10 mouse cellular contexts compared by ENCODE assay signal in genomic region chr1:69118249-69118938, GRCm38 (mm10). TPM values are rescaled to one million over a fixed set of nuclear protein-coding genes. Genes with fewer than 3 reads are reported as not detected.
DNase-seq lines count a peak whose midpoint lies in the region; TF ChIP-seq lines count a peak whose summit lies in the region.
"Had no signal": no experiment of that assay in that cellular context is flagged by ENCODE, and none has a peak within 500 bp of the region (broad histone marks: within the 10 kb centered on the region; RNA-seq: fewer than 3 reads in every experiment).

No protein-coding gene starts in this region.

- peak; percentile 27 to 28 for DNase-seq in cerebellum, postnatal 14 days
- DNase-seq in cerebellum, adult 9-11 months: no peak
- peak; percentile 50 for DNase-seq in kidney, adult 2 months
- no peak for DNase-seq in kidney, adult 11 months
- peak; percentile 9 for DNase-seq in 416B (ENCODE audit: low read depth)
- peak; percentile 23 for DNase-seq in kidney, postnatal 10 days
- DNase-seq in T-cell, adult 2 months (ENCODE audit: low spot score): no peak
- no peak for DNase-seq in right cerebral cortex, adult 18-20 months
- DNase-seq: B cell, adult 2 months; liver, embryonic 13.5 days had no signal

- H3K27ac ChIP-seq in kidney, adult 2 months (ENCODE audit: insufficient read depth, low read depth, low read length): no peak overlapping the region
- H3K27ac ChIP-seq: liver, embryonic 13.5 days had no signal

- H3K36me3 ChIP-seq in kidney, adult 2 months (ENCODE audit: control insufficient read depth, insufficient read depth, low read length): no peaks in the 10 kb centered on the region
- H3K36me3 ChIP-seq: liver, embryonic 13.5 days had no signal

- H3K4me3 ChIP-seq in kidney, adult 2 months (ENCODE audit: insufficient read depth, low read depth, low read length): no peak overlapping the region
- H3K4me3 ChIP-seq: liver, embryonic 13.5 days had no signal

- 69% methylated on average over 4 of the region's 4 CpGs for WGBS in kidney, adult 2 months

- no peaks in the 10 kb centered on the region for H3K4me1 ChIP-seq in kidney, adult 2 months (ENCODE audit: control insufficient read depth, insufficient read depth, low read length)
- H3K4me1 ChIP-seq: liver, embryonic 13.5 days had no signal

- TF ChIP-seq CTCF in kidney, adult 2 months (conservative IDR thresholded peaks at IDR 0.05; ENCODE audit: insufficient read depth, insufficient read length, low read depth, low read length): peak; percentile 33; the same call in 1 of the 2 replicates

- H3K27me3 ChIP-seq in kidney, adult 2 months (replicated peaks; ENCODE audit: control insufficient read depth, insufficient read depth, low read length): no peaks in the 10 kb centered on the region
- H3K27me3 ChIP-seq: liver, embryonic 13.5 days had no signal

- no peak for TF ChIP-seq POLR2A in kidney, adult 2 months (IDR thresholded peaks at IDR 0.05; ENCODE audit: low read depth, low read length)

RNA-seq across cellular contexts. Expression of gene Erbb4, which starts 10.5 kb away (rescaled TPM):
- polyA plus RNA-seq in kidney, adult 2 months (2012; rRNA removed): 1.8 and 1.9 TPM in 2 replicates
- polyA plus RNA-seq: liver, embryonic 13.5 days had no signal

Comparison
In these comparisons a context has a peak if more than half of its experiments do, and no peak if none do; other contexts are left out.
1. DNase-seq: peak in cerebellum, postnatal 14 days (2 of 2), kidney, adult 2 months (single experiment), 416B (single experiment) and kidney, postnatal 10 days (single experiment); none in cerebellum, adult 9-11 months (single experiment), kidney, adult 11 months (single experiment), T-cell, adult 2 months (single experiment) and right cerebral cortex, adult 18-20 months (single experiment).